Mouse (Mus musculus) MN1 (cell line): ENCODE data around the gene Klf13.

ENCODE experiments used
- DNase-seq: peaks from one replicate; pipeline ENCODE4 v3.0.0-alpha.2; 2016; ENCODE audit warnings: low spot score

Klf13 gene

DNA sequence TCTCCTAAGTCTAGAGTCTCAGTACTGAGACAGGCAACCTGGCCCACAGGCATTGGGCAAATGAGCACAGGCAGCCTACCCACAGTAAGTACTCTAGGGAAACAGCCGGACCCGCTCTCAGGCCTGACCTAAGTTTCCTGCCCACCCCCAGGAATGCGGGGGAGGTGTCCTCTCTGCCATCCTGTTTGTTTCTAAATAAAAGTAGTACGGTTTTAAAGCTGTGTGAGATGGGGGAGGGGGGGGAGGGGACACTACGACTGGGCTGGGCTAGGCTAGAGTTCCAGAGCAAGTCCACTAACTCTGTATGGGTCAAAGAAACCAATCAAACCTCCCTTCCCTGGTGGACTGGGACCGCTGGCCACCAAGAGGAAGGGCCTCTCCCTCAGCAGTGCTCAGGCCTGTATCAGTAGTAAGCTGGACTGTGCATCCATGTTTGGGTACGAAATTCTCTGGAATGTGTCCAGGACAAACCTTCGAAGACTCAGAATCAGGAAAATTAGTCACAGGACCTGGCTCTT lies 51.6 kb downstream of the Klf13 start:
- no peak for DNase-seq

DNA sequence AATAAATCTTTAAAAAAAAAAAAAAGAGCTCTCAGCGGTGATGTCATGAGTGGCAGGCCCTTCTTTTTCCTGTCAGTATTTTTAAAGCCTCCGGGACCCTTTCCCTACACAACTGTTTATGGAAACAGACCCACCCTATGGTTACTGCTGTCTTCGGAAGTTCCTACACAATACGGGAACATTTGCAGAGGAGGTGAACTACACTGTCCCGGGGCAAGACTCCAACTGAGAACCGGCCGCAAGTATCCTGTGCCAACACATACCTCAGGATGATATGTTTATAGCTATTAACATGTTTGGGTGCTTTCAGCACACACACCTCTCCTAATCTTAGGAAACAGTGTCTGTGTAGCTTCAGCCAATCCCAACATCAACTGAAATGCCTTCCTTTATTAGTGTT lies 53.7 kb downstream of the Klf13 start:
- DNase-seq: no peak

DNA sequence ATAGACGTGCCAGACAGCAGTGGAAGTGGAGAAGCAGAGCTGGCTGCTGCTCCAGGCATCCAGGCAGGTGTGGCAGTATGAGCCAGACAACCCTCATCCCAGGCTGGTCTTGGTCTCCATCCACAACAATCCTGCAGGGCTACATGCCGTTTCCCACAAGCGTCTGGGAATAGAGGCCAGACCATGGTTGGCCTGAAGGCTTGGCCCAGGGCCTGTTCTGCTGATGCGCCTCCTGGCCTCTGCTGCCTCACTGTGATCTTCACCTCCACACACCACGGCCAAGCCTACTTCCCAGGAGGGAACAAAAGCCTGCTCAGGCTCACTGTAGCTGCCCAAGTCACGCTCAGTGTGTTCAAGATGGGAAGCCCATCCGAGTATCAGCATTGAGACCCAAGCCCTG lies 56.0 kb downstream of the Klf13 start:
- DNase-seq: no peak

DNA sequence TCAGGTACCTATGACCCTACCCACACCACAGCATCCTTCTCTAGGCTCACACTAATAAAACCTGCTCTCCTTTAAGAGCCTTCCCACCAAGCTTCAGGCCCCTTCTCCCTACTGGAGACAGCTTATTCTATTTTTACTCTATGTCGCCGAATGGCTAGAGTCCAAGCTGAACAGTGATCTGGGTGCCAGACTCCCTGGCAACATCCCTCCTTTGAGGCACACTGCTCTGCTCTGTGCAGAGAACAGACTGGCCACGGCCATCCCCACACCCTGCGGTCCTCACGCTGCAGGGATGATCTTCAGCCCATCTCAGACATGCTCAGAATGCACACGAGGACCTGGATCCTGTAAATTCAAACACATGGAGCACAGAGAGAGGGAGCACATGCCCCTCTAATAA lies 59.1 kb downstream of the Klf13 start:
- DNase-seq: no peak

DNA sequence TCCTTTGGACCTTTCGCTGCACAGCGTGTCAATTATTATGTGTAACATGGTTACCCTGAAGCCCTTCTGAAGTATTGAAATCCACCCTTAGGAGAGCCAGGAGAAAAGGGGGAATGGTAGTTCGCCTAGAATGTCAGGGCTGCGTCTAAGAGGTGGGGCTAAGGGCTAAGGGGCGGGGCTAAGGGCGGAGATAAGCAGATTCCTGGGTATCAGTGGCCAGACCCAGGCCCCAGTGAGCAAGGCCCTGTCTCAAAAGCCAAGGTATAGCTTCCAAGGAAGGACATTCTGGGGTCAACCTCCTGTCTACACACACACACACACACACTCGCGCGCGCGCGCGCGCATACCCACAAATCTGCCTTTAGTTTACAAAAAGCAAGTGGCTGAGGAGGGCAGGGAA lies 61.1 kb downstream of the Klf13 start:
- DNase-seq: no peak

DNA sequence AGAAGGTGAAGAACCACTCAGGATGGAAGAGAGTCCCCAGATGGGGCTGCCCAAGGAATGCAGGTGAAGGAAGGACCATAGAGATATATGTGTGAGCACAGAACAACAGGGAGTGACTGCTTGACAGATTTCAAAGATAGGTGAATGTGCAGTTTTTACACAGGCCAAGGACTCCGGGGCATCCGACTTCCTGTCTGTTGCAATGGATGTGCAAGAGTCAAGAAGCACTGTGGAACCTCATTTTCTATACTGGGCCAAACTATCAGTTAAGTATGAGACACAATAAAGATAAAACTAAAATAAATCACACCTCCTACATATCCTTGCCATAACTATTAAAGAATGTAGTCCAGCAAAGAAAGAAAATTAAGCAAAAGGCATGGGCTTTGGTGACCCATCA lies 62.1 kb downstream of the Klf13 start:
- DNase-seq: no peak

DNA sequence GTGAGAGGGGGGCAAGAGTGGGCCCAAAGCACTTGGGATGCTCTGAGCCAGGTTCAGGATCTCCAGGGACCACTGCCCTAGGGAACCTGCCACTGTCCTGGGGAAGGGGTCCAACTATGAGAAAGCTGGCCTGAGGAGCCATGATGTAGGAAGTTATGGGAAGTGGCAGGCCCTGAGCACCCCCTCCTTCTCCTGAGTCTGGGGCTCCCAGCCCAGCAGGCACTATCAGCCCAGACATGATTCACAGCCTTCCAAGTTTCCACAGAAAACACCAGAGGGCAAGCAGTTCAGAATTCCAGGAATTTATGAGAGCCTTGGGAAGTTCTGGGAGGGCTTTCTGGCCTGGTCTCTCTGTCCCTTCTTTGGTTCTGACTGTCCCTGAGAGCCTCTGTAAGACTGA lies 63.0 kb downstream of the Klf13 start:
- no peak for DNase-seq

DNA sequence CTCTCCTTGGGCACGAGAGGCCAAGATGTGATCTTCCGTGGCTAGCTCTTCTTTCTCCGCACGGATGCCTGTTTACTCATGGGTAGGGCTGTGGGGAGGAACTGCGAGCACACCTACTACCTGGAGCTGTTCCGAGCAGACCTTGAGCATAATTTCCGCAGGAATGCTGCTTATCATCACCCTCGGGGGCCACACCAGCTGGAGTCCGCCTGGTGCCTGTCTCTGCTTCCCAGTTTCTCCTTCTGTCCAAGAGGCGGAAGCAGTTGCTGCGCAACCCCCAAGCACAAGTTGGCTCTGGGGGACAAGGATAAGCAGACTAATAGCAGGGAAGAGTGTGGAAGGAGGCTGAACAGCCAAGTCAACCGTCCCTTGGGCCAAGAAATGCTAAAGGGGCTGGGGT lies 64.8 kb downstream of the Klf13 start:
- DNase-seq: no peak

DNA sequence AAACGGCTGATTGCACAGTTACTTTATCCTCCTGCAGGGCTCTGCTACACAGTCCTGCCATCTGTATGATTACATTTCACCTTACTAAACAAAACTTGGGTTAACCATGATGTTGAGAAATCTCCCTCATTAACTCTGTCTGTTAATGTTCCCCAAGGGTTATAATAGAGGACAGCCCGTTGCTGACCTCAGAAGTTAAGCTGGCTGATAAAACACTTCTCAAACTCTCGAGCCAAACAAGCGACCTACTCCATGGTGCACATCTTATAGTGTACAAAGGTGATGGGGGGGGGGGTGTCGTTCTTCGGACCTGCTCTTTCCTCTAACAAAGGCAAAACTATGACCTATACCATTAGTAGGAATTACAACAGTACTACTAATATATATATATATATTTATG lies 67.0 kb downstream of the Klf13 start:
- DNase-seq: no peak

DNA sequence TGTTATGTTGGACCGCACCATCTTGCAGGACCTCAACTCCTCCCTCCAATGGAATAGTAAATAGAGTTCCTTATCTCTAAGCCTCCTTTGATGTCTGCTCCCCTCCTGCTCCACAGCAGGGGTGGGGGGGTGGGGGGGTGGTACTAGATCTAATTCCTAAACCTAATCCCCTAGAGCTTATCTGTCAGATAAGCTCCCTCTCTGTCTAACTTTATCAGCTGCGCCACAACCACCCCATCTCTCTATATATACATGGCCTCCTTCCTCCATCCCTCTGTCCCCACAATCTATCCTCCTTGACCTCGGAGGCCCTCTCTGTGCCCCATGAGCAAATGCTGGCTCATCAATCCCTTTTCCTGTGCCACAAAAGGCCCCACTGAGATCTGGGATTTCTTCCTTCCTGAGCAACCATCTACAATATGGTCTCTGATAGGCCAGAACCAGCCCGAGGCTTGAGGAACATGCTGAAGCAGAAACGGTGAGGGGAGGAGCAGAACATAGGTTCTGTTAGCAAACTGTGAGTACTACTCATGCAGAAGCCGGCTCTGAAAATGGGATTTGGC lies 70.3 kb downstream of the Klf13 start:
- no peak for DNase-seq

DNA sequence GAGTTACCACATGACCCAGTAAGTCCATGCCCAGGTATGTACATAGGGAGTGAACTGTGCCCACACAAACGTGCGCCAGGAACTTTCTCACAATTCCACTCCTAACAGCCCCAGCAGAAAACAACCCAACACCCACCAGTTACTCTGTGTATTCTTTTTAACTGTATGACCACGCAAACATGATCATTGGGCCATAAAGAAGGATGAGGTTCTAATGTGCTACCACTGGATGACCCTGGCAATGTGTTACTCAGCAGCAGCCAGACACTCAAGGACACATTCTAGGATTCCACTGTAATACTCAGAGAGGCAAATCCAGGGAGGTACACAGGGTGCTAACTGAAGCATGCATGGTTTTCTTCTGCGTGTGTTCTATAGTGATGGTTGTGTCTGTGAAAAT lies 72.8 kb downstream of the Klf13 start:
- DNase-seq: no peak

DNA sequence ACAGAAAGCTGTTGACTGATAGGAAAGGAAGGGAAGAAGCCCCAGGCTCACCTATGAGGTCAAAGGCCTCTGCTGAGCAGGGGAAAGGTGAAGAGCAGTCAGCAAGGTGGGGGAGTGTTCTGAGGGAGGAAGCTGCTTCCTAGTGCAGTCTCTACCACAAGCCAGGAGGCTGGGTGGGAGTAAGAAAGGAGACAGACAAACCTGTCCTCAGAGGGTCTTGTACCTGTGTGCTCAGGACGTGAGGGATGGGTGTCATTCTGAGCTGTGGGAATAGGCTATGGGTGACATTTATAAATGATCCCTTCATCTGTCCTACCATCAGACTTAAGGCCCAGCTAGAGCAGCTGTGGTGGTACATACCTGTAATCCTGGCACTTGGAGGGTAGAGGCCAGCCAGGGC lies 75.7 kb downstream of the Klf13 start:
- DNase-seq: no peak

DNA sequence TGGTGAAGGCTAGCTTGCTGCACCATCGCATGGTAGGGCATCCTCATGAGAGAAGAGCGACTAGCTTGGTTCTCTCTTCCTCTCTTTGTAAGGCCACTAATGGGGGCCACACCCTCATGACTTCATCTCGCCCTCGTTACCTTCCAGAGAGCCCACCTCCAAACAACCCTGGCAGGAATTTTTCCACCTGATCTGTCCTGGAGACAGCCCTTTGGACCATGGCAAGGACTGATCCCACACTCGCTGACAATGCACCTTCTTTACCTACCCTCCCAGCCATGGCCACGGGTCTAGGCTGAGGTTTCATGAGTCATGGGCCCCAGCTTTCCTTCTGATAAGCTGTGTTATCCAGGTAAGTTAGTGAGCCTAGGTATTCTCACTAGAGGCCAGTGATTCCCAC lies 77.6 kb downstream of the Klf13 start:
- DNase-seq: no peak

DNA sequence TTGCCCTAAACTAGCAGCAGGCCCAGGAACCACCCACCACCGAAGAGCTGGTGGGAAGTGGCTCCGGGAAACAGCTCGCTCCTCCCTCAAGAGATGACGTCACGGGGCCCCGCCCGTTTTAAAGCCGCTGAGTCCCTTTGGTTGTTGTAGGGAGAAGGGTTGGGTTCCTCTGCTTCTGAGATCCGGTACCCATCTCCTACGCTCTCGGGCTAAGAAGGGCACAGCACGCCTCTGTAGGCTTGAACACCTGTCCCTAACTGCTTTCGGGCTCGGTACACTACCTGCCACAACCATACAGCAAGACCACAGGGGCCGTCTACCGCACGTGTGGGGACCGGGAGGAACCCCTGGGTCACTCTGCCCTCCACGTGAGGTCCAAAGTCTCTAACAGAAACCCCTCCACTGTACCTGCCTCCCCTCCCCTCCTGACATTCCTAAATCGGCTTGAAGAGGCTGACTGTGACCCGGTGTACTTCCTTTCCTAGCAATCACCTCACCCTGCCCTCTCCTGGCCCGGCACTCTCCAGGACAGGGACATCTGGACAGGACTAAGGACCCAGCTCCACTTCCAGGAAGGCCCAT lies 80.1 kb downstream of the Klf13 start:
- no peak for DNase-seq

DNA sequence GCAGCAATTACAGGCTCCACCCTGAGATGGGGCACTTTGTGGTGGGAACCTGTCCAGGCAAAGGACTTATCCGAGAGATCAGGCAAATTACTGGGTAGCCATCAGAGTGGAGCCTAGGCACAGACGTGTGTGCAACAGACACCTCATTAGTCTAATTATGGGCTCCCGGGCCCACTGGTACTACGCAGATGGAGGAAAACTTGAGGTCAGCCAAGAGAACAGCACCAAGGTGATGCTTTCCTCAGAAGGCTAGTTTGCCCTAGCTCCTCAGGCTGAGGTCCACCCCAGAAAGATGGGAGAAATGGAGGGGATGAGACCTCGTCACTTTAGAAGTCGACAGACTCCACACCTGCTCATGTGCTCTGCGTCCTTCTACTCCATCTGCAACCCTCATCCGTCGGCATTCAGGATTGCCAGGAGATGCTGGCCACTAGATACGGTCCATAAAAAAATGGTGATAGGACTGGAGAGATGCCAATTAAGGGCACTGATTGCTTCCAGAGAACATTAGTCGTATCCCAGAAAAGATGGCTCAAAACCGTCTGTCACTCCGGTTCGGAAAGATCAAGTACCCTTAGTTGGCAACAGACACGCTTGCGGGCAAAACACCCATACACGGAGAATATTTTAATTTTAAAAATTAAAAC lies 80.8 kb downstream of the Klf13 start:
- DNase-seq: no peak

DNA sequence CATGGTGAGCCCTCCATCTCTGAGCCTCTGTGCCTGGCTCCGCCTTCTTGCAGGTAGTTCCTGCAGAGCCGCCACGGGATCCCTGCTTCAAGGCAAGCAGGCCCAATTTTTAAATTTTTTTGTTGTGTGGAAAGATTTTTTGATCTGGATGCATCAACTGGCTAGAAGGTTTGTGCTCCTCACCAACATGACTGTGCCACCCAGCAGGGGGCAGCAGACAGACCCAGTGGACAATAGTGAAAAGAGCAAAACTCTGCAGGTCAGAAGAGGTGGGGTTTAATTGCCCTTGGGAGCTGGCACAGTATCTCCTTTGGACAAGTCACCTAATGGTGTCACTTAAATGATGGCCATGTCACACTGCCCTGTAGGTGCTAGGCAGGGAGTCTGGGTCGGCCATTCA lies 83.4 kb downstream of the Klf13 start:
- DNase-seq: no peak

DNA sequence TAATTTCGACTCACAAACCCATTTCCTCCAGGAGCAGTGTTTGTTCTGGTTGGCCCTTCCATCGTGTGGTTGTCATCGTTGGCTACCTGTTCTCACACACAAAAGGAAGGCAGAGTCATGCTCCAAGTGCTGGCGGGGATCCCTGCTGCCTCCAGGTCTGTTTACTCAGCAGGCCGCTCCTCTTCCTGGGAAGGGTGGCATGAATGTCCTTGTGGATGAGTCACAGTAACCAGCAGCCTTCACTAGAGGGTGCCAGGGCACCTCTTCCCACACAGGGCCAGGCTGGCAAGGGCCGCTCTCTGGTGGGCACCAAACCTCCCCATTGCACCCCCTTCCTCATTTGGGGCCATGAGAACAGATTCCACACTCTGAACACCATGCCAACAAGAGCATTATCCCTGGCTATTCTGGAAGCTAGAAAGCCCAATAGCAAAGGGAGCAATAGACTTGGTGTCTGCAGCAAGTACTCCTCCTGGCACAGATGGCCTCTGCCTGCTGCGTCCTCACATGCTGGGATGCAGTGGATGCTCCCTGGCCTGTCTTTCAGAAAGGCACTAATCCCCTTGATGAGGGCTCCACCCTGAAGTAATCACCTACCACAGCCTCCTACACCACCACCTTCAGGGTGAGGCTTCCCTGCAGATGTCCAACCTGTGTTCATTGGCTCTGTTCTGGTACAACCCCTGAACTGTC lies 86.7 kb downstream of the Klf13 start:
- no peak for DNase-seq
